Mouse (Mus musculus) kidney, postnatal 0 days (tissue): ENCODE measurements at regions not wholly inside any gene's neighbourhood (a gene's known extent, or its start where the extent isn't known, plus 50 kb on each side); places are given as distances from the start of the nearest gene placed in this dataset.

Experiments
- ATAC-seq: fragments of 200-750 bp; cut with Nextera tagmentation; replicated peaks from 2 replicates; pipeline ENCODE4 v1.8.0; 2017; ENCODE audit warnings: low read depth, moderate number of reproducible peaks, moderate TSS enrichment, moderate library complexity; ENCODE audit not compliant: low FRiP score
- DNase-seq: peaks from one replicate; pipeline ENCODE4 v3.0.0-alpha.2; 2016; ENCODE audit warnings: low spot score
- H3K27ac ChIP-seq: fragments of 300-500 bp; sonication (generic); 2 replicates; pipeline ENCODE4 v1.5.1; 2014; ENCODE audit warnings: mild to moderate bottlenecking
- H3K27me3 ChIP-seq: fragments of 300-500 bp; sonication (generic); 2 replicates; pipeline ENCODE4 v1.6.1; 2014; ENCODE audit warnings: low read length, mixed read lengths; ENCODE audit not compliant: insufficient read depth
- H3K36me3 ChIP-seq: fragments of 300-500 bp; sonication (generic); 2 replicates; pipeline ENCODE4 v1.6.1; 2014; ENCODE audit warnings: low read length, mixed read lengths; ENCODE audit not compliant: insufficient read depth
- H3K4me1 ChIP-seq: fragments of 300-500 bp; sonication (generic); replicated peaks from 2 replicates; pipeline ENCODE4 v1.6.1; 2014; ENCODE audit warnings: antibody characterized with exemption, low read length, mixed read lengths; ENCODE audit not compliant: insufficient read depth
- H3K4me2 ChIP-seq: fragments of 300-500 bp; sonication (generic); 2 replicates; pipeline ENCODE4 v1.6.1; 2014; ENCODE audit warnings: mild to moderate bottlenecking, low read length, moderate library complexity, mixed read lengths
- H3K4me3 ChIP-seq: fragments of 300-500 bp; sonication (generic); replicated peaks from 2 replicates; pipeline ENCODE4 v1.5.1; 2014; ENCODE audit warnings: low read depth, low read length
- H3K9ac ChIP-seq: fragments of 300-500 bp; sonication (generic); 2 replicates; pipeline ENCODE4 v1.6.1; 2014; ENCODE audit warnings: low read depth, low read length
- H3K9me3 ChIP-seq: fragments of 300-500 bp; sonication (generic); replicated peaks from 2 replicates; pipeline ENCODE4 v1.6.1; 2016; ENCODE audit warnings: low read length, inconsistent platforms, mixed read lengths
- CTCF ChIP-seq: IDR thresholded peaks from 2 replicates; pipeline ENCODE4 v1.5.1; 2016; ENCODE audit warnings: antibody characterized with exemption, low read depth, mild to moderate bottlenecking, moderate library complexity
- WGBS: fragments of 180-500 bp; shearing (Covaris S2); extraction: QIAGEN DNeasy Blood & Tissue Kit; methylation state at CpG from one replicate; pipeline ENCODE4 v1.1.7; 2014; 5-methylcytosine and 5-hydroxymethylcytosine counted together

GRCm38 (mm10) chr1:61471779-61472578, 166.6 kb upstream of the Pard3b start:
- Histone ChIP-seq H3K4me3 (no peak overlapping the region), H3K4me2 (no peak overlapping the region), H3K27me3 (no peaks in the 10 kb centered on the region; the same call in 1 of the 2 replicates), H3K9ac (no peak overlapping the region), H3K27ac (no peak overlapping the region), H3K9me3 (no peaks in the 10 kb centered on the region), H3K4me1 (no peaks in the 10 kb centered on the region), H3K36me3 (no peaks in the 10 kb centered on the region)
- DNase-seq (no peak), ATAC-seq (no peak)
- no peak for TF ChIP-seq CTCF
- WGBS = 85% methylated on average over 6 of the region's 6 CpGs

GRCm38 (mm10) chr1:61472579-61473242, 165.9 kb upstream of the Pard3b start:
- ATAC-seq (no peak), DNase-seq (no peak)
- Histone ChIP-seq H3K9ac (no peak overlapping the region), H3K9me3 (no peaks in the 10 kb centered on the region), H3K4me1 (no peaks in the 10 kb centered on the region), H3K27me3 (no peaks in the 10 kb centered on the region; the same call in 1 of the 2 replicates), H3K4me2 (no peak overlapping the region), H3K36me3 (no peaks in the 10 kb centered on the region), H3K27ac (no peak overlapping the region), H3K4me3 (no peak overlapping the region)
- no peak for TF ChIP-seq CTCF
- WGBS = 82% methylated on average over 13 of the region's 13 CpGs

- no peak overlapping the region for H3K4me3 ChIP-seq
- no peak overlapping the region for H3K4me2 ChIP-seq
- H3K36me3 ChIP-seq = no peaks in the 10 kb centered on the region
- no peaks in the 10 kb centered on the region for H3K4me1 ChIP-seq
- H3K27me3 ChIP-seq = no peaks in the 10 kb centered on the region
- no peak overlapping the region for H3K27ac ChIP-seq
- DNase-seq = no peak
- H3K9ac ChIP-seq = no peak overlapping the region
- TF ChIP-seq CTCF = no peak
- ATAC-seq = no peak
- 95% methylated on average over 3 of the region's 3 CpGs for WGBS
- no peaks in the 10 kb centered on the region for H3K9me3 ChIP-seq
These were observed 153.2 kb upstream of the Pard3b start for GRCm38 (mm10) chr1:61485459-61485858.

- no peak overlapping the region for H3K27ac ChIP-seq
- H3K27me3 ChIP-seq = no peaks in the 10 kb centered on the region
- no peak overlapping the region for H3K4me2 ChIP-seq
- H3K4me3 ChIP-seq = no peak overlapping the region
- H3K9ac ChIP-seq = no peak overlapping the region
- no peak for ATAC-seq
- H3K36me3 ChIP-seq = no peaks in the 10 kb centered on the region
- WGBS = 75% methylated on average over 1 of the region's 1 CpGs
- no peak for DNase-seq
- no peaks in the 10 kb centered on the region for H3K4me1 ChIP-seq
- no peaks in the 10 kb centered on the region for H3K9me3 ChIP-seq
- TF ChIP-seq CTCF = peak; percentile 24; the same call in 1 of the 2 replicates
These were observed 113.7 kb upstream of the Pard3b start for GRCm38 (mm10) chr1:61524886-61525285.

- Histone ChIP-seq H3K27me3 (no peaks in the 10 kb centered on the region), H3K36me3 (no peaks in the 10 kb centered on the region), H3K27ac (no peak overlapping the region), H3K4me2 (no peak overlapping the region), H3K4me3 (no peak overlapping the region), H3K4me1 (no peaks in the 10 kb centered on the region), H3K9ac (no peak overlapping the region), H3K9me3 (no peaks in the 10 kb centered on the region)
- TF ChIP-seq CTCF = no peak
- 87% methylated on average over 8 of the region's 8 CpGs for WGBS
- no peak for ATAC-seq
- DNase-seq = no peak
These were observed 112.7 kb upstream of the Pard3b start for GRCm38 (mm10) chr1:61525881-61526280.

GRCm38 (mm10) chr1:61528757-61529156, 109.9 kb upstream of the Pard3b start:
- 60% methylated on average over 15 of the region's 15 CpGs for WGBS
- Histone ChIP-seq H3K27ac (no peak overlapping the region), H3K4me2 (no peak overlapping the region), H3K4me1 (no peaks in the 10 kb centered on the region), H3K4me3 (no peak overlapping the region), H3K9ac (no peak overlapping the region), H3K9me3 (no peaks in the 10 kb centered on the region), H3K27me3 (no peaks in the 10 kb centered on the region), H3K36me3 (no peaks in the 10 kb centered on the region)
- no peak for DNase-seq
- ATAC-seq = no peak
- no peak for TF ChIP-seq CTCF
